Mouse (Mus musculus) lung, postnatal 0 days (tissue): ENCODE data around the gene Gm16181.
A peak's percentile ranks its signal among the peaks of the same experiment; 100 is the strongest.

ENCODE experiments used
- CTCF ChIP-seq: IDR thresholded peaks from 2 replicates; pipeline ENCODE4 v1.5.1; 2016; ENCODE audit warnings: antibody characterized with exemption, mild to moderate bottlenecking
- EP300 ChIP-seq: IDR thresholded peaks from 2 replicates; pipeline ENCODE4 v1.6.1; 2016; ENCODE audit warnings: antibody characterized with exemption, mild to moderate bottlenecking, control low read depth

- TF ChIP-seq CTCF (0 out of 2 replicates have a peak, but pooled peaks have one; percentile 16), EP300 (no peak)
Observed at GRCm38 (mm10) chr17:35191723-35192122, 28.9 kb upstream of the Gm16181 start.
